In the genomic region with DNA sequence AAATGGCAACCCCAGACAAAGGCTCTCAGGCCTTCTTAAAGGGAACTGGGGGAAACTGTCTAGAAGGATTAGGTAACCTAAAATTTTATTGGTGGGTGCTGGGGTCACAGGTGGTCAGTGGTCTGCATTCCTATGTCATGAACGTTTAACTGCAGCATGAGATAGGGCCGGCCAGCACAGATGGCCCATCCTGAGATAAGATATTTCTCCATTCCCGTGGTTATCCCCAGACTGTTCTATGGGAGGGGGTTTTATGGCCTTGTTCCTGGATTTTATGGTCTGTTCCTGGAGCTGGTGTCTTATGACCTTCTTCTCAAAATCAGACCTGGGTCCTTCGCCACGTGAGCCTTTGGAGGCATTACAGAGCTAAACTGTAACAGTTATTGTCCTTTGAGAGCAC, we compare ENCODE assay signal across 28 mouse cellular contexts.
"Had no signal": no experiment of that assay in that cellular context is flagged by ENCODE, and none has a peak within 500 bp of the region (broad histone marks: within the 10 kb centered on the region; RNA-seq: fewer than 3 reads in every experiment).

No protein-coding gene starts in this region.

- H3K4me1 ChIP-seq: embryonic facial prominence, embryonic 12.5 days; embryonic facial prominence, embryonic 13.5 days; embryonic facial prominence, embryonic 15.5 days; forebrain, embryonic 10.5 days; forebrain, embryonic 12.5 days; forebrain, embryonic 13.5 days had no signal

- H3K4me3 ChIP-seq: embryonic facial prominence, embryonic 10.5 days; embryonic facial prominence, embryonic 12.5 days; embryonic facial prominence, embryonic 13.5 days; embryonic facial prominence, embryonic 15.5 days; erythroblast, embryonic 14.5 days; forebrain, embryonic 10.5 days; forebrain, embryonic 12.5 days; forebrain, embryonic 13.5 days; forebrain, embryonic 15.5 days; gastrocnemius, adult 2 months had no signal

- H3K27me3 ChIP-seq: embryonic facial prominence, embryonic 12.5 days; embryonic facial prominence, embryonic 13.5 days; embryonic facial prominence, embryonic 15.5 days; forebrain, embryonic 12.5 days; forebrain, embryonic 13.5 days; forebrain, embryonic 15.5 days had no signal

- H3K36me3 ChIP-seq: embryonic facial prominence, embryonic 10.5 days; embryonic facial prominence, embryonic 12.5 days; embryonic facial prominence, embryonic 13.5 days; embryonic facial prominence, embryonic 15.5 days; forebrain, embryonic 10.5 days; forebrain, embryonic 12.5 days; forebrain, embryonic 15.5 days had no signal

- H3K27ac ChIP-seq: embryonic facial prominence, embryonic 10.5 days; embryonic facial prominence, embryonic 12.5 days; embryonic facial prominence, embryonic 13.5 days; embryonic facial prominence, embryonic 15.5 days; forebrain, embryonic 10.5 days; forebrain, embryonic 12.5 days; forebrain, embryonic 13.5 days; forebrain, embryonic 15.5 days; gastrocnemius, adult 2 months had no signal

- DNase-seq: cerebellum, adult 18-20 months; cerebellum, adult 2 months; cerebellum, adult 8-10 months; cerebellum, adult 9-10 months; cerebellum, adult 9-11 months; cerebellum, postnatal 10 days; cerebellum, postnatal 14 days; cerebellum, postnatal 25 days; cerebellum, postnatal 36 days; embryo, embryonic 11 days; forebrain, postnatal 0 days; gastrocnemius, adult 2 months; gastrocnemius, postnatal 10 days; gastrocnemius, postnatal 14 days; gastrocnemius, postnatal 25 days; gastrocnemius, postnatal 36 days; heart, adult 11 months had no signal

- H3K9ac ChIP-seq: embryonic facial prominence, embryonic 12.5 days; embryonic facial prominence, embryonic 13.5 days; embryonic facial prominence, embryonic 15.5 days; forebrain, embryonic 12.5 days; forebrain, embryonic 13.5 days; forebrain, embryonic 15.5 days; forebrain, postnatal 0 days had no signal

- H3K9me3 ChIP-seq: embryonic facial prominence, embryonic 10.5 days; embryonic facial prominence, embryonic 12.5 days; embryonic facial prominence, embryonic 13.5 days; embryonic facial prominence, embryonic 15.5 days; forebrain, embryonic 10.5 days; forebrain, embryonic 12.5 days; forebrain, embryonic 13.5 days; forebrain, embryonic 15.5 days had no signal

- ATAC-seq: forebrain, embryonic 13.5 days; forebrain, embryonic 14.5 days; forebrain, embryonic 15.5 days; forebrain, embryonic 16.5 days; forebrain, postnatal 0 days had no signal

- H3K4me2 ChIP-seq: embryonic facial prominence, embryonic 12.5 days; embryonic facial prominence, embryonic 13.5 days; embryonic facial prominence, embryonic 15.5 days; forebrain, embryonic 12.5 days; forebrain, embryonic 13.5 days; forebrain, embryonic 15.5 days had no signal
